ENCODE assay signal across 25 mouse cellular contexts in the genomic region with DNA sequence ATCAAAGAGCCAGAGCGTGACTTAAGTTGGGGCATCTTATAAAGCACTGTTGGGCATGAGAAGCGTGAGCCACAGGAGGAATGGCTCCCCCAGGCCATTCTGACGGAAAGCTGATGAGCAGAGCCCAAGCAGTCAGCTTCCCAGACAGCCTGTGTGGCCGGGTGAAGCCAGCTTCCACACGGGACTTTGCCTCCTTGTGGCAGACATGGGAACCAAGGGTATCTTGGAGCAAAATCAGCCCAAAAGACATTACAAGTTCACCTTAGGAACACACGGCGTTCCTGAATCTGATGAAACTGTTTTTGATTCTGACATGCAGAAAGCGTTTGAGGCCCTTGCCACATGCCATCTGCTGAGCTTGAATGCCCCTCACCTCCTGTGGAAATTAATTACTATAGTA.
DNase-seq lines count a peak whose midpoint lies in the region; ATAC-seq and TF ChIP-seq lines count a peak whose summit lies in the region.
"Had no signal": no experiment of that assay in that cellular context is flagged by ENCODE, and none has a peak within 500 bp of the region (broad histone marks: within the 10 kb centered on the region; RNA-seq: fewer than 3 reads in every experiment).

No protein-coding gene starts in this region.

- peak; percentile 17; the same call in 1 of the 2 replicates for TF ChIP-seq CTCF in kidney, postnatal 0 days (IDR thresholded peaks at IDR 0.05; ENCODE audit: low read depth)
- 0 out of 2 replicates have a peak, but pooled peaks have one; percentile 18 for TF ChIP-seq CTCF in stomach, postnatal 0 days (IDR thresholded peaks at IDR 0.05; ENCODE audit: low read depth)

- 50% methylated on average over 8 of the region's 8 CpGs for WGBS in kidney, postnatal 0 days
- WGBS in stomach, postnatal 0 days: 49% methylated on average over 8 of the region's 8 CpGs
- 54% methylated on average over 8 of the region's 8 CpGs for WGBS in intestine, embryonic 15.5 days

- no peak overlapping the region for H3K4me2 ChIP-seq in kidney, postnatal 0 days (ENCODE audit: low read length)
- no peak overlapping the region for H3K4me2 ChIP-seq in stomach, postnatal 0 days (replicated peaks; ENCODE audit: low read depth)
- no peak overlapping the region for H3K4me2 ChIP-seq in intestine, embryonic 15.5 days (replicated peaks)
- H3K4me2 ChIP-seq: embryonic facial prominence, embryonic 15.5 days; hindbrain, embryonic 12.5 days had no signal

- H3K9me3 ChIP-seq in kidney, postnatal 0 days (replicated peaks; ENCODE audit: low read length): no peaks in the 10 kb centered on the region
- no peaks in the 10 kb centered on the region for H3K9me3 ChIP-seq in stomach, postnatal 0 days (ENCODE audit: control insufficient read depth, low read length)
- H3K9me3 ChIP-seq in intestine, embryonic 15.5 days: no peaks in the 10 kb centered on the region; the same call in 1 of the 2 replicates
- H3K9me3 ChIP-seq: embryonic facial prominence, embryonic 15.5 days; forebrain, embryonic 10.5 days; heart, embryonic 10.5 days; hindbrain, embryonic 12.5 days had no signal

- 0 out of 2 replicates have a peak, but pooled peaks cover 8% of the 10 kb centered on the region for H3K27me3 ChIP-seq in kidney, postnatal 0 days (ENCODE audit: insufficient read depth, low read length)
- H3K27me3 ChIP-seq in stomach, postnatal 0 days (ENCODE audit: control insufficient read depth, insufficient read depth, low read length): no peaks in the 10 kb centered on the region
- H3K27me3 ChIP-seq in intestine, embryonic 15.5 days (replicated peaks): peaks cover 7% of the 10 kb centered on the region; the same call in 1 of the 2 replicates

- H3K4me1 ChIP-seq in kidney, postnatal 0 days (replicated peaks; ENCODE audit: insufficient read depth, low read length): no peaks in the 10 kb centered on the region
- H3K4me1 ChIP-seq in stomach, postnatal 0 days (replicated peaks; ENCODE audit: control insufficient read depth, insufficient read depth): no peaks in the 10 kb centered on the region
- no peaks in the 10 kb centered on the region for H3K4me1 ChIP-seq in intestine, embryonic 15.5 days (replicated peaks)
- H3K4me1 ChIP-seq: heart, embryonic 10.5 days had no signal

- DNase-seq in kidney, postnatal 0 days (ENCODE audit: low spot score): no peak
- no peak for DNase-seq in kidney, postnatal 4 days
- DNase-seq in retina, postnatal 1 day: peak; percentile 17
- DNase-seq in retina, embryonic 14.5 days (ENCODE audit: low spot score): no peak
- peak; percentile 2 for DNase-seq in NIH3T3 (ENCODE audit: low read depth)
- no peak for DNase-seq in stomach, postnatal 0 days (ENCODE audit: low spot score)
- no peak for DNase-seq in urinary bladder, postnatal 4 days (ENCODE audit: low spot score in 2 of 2)
- DNase-seq: adrenal gland, postnatal 14 days; B cell, adult 2 months; cerebellum, adult 8-10 months; cerebellum, postnatal 14 days; embryo, embryonic 11 days; gastrocnemius, postnatal 10 days; heart, adult 18-20 months; heart, postnatal 10 days; heart, postnatal 4 days had no signal

- no peak for TF ChIP-seq EP300 in stomach, postnatal 0 days (optimal IDR thresholded peaks at IDR 0.05)

- H3K9ac ChIP-seq in kidney, postnatal 0 days (ENCODE audit: low read depth, low read length): no peak overlapping the region
- no peak overlapping the region for H3K9ac ChIP-seq in stomach, postnatal 0 days (ENCODE audit: low read length)
- no peak overlapping the region for H3K9ac ChIP-seq in intestine, embryonic 15.5 days
- H3K9ac ChIP-seq: embryonic facial prominence, embryonic 15.5 days; hindbrain, embryonic 12.5 days had no signal

- H3K4me3 ChIP-seq in kidney, postnatal 0 days (replicated peaks; ENCODE audit: low read depth, low read length): no peak overlapping the region
- H3K4me3 ChIP-seq in stomach, postnatal 0 days (ENCODE audit: low read depth, low read length): no peak overlapping the region
- no peak overlapping the region for H3K4me3 ChIP-seq in intestine, embryonic 15.5 days (replicated peaks)
- H3K4me3 ChIP-seq: embryonic facial prominence, embryonic 15.5 days; erythroblast, embryonic 14.5 days; forebrain, embryonic 10.5 days; heart, embryonic 10.5 days; hindbrain, embryonic 12.5 days had no signal

- H3K27ac ChIP-seq in kidney, postnatal 0 days: no peak overlapping the region
- no peak overlapping the region for H3K27ac ChIP-seq in stomach, postnatal 0 days (replicated peaks)
- H3K27ac ChIP-seq in intestine, embryonic 15.5 days: no peak overlapping the region
- H3K27ac ChIP-seq: embryonic facial prominence, embryonic 15.5 days; forebrain, embryonic 10.5 days; heart, embryonic 10.5 days; hindbrain, embryonic 12.5 days had no signal

- no peaks in the 10 kb centered on the region for H3K36me3 ChIP-seq in kidney, postnatal 0 days (ENCODE audit: insufficient read depth, low read length)
- H3K36me3 ChIP-seq in stomach, postnatal 0 days (ENCODE audit: control insufficient read depth, insufficient read depth, low read length): no peaks in the 10 kb centered on the region
- no peaks in the 10 kb centered on the region for H3K36me3 ChIP-seq in intestine, embryonic 15.5 days
- H3K36me3 ChIP-seq: embryonic facial prominence, embryonic 15.5 days; forebrain, embryonic 10.5 days; heart, embryonic 10.5 days; hindbrain, embryonic 12.5 days had no signal

- ATAC-seq in kidney, postnatal 0 days (replicated peaks; ENCODE audit: low FRiP score, low read depth): no peak
- ATAC-seq in stomach, postnatal 0 days (ENCODE audit: low FRiP score, low TSS enrichment): no peak
- no peak for ATAC-seq in intestine, embryonic 15.5 days
- ATAC-seq: activated CD4-positive, CD25-positive, alpha-beta regulatory T cell, adult 4 months; CD4-positive, CD25-positive, alpha-beta regulatory T cell, adult 4 months; forebrain, embryonic 14.5 days had no signal

Comparison
In these comparisons a context has a peak if more than half of its experiments do, and no peak if none do; other contexts are left out.
1. DNase-seq: peak in retina, postnatal 1 day (single experiment) and NIH3T3 (single experiment); none in kidney, postnatal 0 days (single experiment), kidney, postnatal 4 days (0 of 2), retina, embryonic 14.5 days (single experiment), stomach, postnatal 0 days (single experiment) and urinary bladder, postnatal 4 days (0 of 2).